Mouse (Mus musculus) neutrophil, adult 65 days (primary cell): Measurements from ENCODE around the gene Zfp811. TPM values are rescaled to one million over a fixed set of nuclear protein-coding genes. Genes with fewer than 3 reads are reported as not detected.

Experiments used
- total RNA-seq: library from RNA; stranded (reverse); gene quantifications from 2 replicates; pipeline ENCODE4 v1.2.4, GENCODE M21; 2023

Gene Zfp811
- not detected in 2 replicates for total RNA-seq

DNA sequence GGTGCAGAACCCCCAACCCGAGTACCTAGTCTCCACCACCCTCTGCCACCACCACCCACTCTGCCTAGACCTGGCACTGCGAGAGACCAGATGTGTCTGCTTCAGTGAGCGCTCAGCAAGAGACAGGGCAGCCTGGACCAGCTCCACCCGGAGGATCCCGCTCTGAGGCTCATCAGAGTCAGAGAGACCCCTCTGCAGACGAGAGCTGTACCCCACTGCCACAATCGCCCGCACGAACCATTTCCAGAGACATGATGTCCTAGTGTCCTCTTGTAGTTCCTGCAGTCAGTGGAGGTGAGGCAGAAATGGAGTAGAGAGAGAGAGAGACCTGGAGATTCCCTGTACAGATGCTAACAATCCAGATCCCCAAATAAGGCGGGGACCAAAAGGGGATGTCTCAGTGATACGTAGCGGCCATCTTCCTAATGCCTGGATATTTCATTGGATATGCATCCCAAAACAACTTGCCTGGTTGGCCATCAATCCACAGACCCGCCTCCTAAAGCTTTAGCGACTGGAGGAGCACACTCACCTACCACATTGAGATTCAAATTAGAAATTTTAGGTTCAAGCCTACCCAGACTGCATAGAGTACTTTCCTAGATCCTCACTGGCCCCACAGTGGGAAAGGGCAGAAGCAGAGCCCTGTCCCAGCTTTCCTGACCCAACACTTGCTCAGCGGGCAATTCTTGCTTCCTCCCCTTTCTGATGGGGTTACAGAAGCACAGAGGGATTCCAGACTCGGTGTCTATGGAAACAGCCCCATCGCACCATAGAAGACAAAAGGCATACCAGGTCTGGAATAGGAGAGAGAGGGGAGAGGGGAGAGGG is at the start of gene Zfp811:
Zfp811 (minus strand) TSS at position 388 of the 831 bp plus-strand sequence.

DNA sequence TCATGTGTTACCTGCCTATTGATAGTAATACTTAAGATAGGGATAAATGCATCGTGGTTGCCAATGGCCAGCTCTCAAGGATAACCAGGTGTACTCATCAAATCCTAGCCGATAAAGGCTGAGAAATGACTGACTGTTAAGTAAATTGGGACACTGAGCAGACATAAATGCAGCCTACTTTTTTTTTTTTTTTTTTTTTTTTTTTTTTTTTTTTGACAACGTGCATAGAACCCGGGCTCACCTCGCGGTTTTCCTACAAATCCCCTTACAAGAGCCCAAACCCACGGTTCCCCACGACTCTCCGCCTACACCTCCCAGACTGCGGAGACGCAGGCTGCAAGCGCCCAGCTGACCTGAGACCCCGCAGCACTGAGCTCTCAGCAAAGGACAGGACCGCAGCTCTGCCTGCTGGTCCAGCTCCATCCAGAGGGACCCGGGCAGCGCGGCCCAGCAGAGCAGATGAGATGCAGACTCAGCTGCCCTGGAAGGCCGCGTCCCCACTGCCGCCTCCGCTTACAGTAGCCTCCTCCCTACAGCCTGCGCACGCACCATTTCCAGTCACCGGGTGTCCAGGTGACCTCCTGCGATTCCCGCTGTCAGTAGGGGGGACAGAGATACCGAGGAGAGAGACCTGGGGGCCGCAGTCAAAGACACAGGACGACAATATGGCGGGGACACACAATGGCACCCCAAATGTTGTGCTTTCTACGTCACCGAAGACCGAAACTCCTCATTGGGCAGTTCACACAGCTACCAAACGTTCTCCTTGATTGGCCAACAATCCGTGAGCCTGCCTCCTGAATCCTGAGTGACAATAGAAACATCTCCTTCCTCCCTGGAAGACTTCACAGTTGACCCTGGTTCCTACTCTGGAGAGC is 20.0 kb upstream of the Zfp811 start, which contains the start of gene Zfp799:
Zfp799 (minus strand) TSS at position 722 of the 878 bp plus-strand sequence.

DNA sequence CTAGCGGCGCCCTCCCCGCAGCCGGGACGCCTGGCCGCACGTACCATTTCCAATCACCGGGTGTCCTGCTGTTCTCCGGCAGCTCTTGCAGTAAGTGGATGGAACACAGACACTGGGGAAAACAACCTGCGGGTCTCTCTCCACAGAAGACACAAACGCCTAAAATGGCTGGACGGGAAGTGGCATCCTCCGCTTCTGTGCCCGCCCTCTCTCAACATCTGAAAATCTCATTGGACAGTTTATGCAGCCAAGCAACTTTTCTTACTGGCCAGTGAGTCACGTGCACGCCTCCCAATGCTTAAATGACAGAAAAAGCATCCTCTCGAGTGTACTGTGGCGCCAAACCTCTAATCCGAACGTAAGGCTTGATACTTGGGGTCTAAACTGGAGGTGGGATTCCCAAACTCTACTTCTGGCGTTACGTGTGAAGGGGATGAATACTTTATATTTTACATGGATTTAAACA is 21.6 kb downstream of the Zfp811 start, which contains the start of gene Zfp871:
Zfp871 (minus strand) TSS at position 194 of the 466 bp plus-strand sequence.

Other genes starting within 250 kb of the Zfp811 start
- 0.20 and 0.51 TPM in 2 replicates for gene Cyp4f37, start 188.6 kb downstream of the Zfp811 start, total RNA-seq
- gene Cyp4f40, start 151.0 kb downstream of the Zfp811 start, total RNA-seq, result not detected in 2 replicates
- not detected in 2 replicates for gene Cyp4f15, start 124.3 kb downstream of the Zfp811 start, total RNA-seq
- 74.6 and 114 TPM in 2 replicates for gene Zfp871, start 21.6 kb downstream of the Zfp811 start, total RNA-seq
- 0.79 and 1.3 TPM in 2 replicates for gene Zfp799, start 20.3 kb upstream of the Zfp811 start, total RNA-seq
- gene Zfp870, start 81.7 kb upstream of the Zfp811 start, total RNA-seq, result 0.34 and 0.73 TPM in 2 replicates
- not detected in 2 replicates for gene Cyp4f14, start 107.4 kb upstream of the Zfp811 start, total RNA-seq
- gene Cyp4f13, start 137.5 kb upstream of the Zfp811 start, total RNA-seq, result 63.2 and 86.6 TPM in 2 replicates
- 13.3 and 18.4 TPM in 2 replicates for gene Zfp472, start 155.9 kb upstream of the Zfp811 start, total RNA-seq
- 3.8 and 4.6 TPM in 2 replicates for gene Zfp952, start 183.2 kb upstream of the Zfp811 start, total RNA-seq
- gene Zfp763, start 223.5 kb upstream of the Zfp811 start, total RNA-seq, result 0.60 and 0.82 TPM in 2 replicates